Mouse (Mus musculus) thymus, postnatal 14 days (tissue): Measurements from ENCODE around the gene Fig4.

Experiments used
- DNase-seq: peaks from one replicate; pipeline ENCODE4 v3.0.0; 2021

Fig4 gene

DNA sequence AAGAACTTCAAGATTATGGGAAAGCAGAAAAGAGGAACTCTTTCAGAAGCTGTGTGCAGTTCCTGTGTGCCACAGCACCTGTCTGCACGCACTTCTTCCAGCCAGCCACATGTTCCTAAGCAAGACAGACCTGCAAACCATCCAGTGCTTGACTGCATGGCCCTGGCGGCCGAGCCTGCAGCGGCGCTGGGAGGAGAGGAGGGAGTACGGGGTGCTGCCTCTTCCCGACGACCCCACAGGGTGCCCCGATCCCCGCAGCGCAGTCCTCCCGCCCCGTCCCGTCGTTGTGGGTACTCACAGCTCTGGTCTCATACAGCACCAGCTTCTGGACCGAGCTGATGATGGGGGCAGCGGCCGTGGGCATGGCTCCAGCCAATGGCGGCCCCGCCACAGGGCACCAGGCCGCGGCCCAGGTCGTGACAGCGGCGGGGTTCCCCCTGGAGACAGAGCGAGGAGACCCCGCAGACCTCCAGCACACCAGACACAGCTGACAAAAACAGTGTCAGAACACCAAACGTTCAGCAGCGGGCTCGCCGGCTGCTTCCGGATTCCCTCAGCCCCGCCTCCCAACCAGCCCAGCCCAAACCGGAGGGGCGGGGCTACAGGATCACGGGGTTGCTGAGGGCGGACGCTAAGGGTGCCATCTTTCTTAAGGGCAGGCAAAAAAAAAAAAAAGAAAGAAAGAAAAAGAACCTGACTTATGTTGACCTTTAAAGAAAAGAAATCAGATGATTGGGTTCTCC is at the start of gene Fig4:
Gene Fig4, minus strand, starts transcription at position 572 of the 743 bp plus-strand sequence.
- peak; percentile 95 for DNase-seq

DNA sequence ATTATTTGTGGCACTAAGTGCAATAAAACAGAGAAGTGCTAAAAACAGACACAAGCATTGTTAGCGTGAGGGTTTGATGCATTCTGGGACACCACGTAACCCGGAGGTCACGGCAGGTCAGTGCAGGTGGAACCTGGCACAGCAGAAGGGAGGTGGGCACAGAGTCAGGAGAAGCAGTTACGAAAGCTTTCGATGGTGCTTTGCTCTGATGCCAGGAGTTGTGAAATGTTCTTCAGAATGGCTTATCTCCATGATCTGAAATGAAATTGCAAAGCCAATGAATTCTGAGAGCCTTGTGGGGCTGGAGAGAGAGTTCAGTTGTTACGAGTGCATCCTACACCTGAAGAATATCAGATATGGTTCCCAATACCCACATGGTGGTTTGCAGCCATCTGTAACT is 38.3 kb upstream of the Fig4 start:
- DNase-seq = no peak

DNA sequence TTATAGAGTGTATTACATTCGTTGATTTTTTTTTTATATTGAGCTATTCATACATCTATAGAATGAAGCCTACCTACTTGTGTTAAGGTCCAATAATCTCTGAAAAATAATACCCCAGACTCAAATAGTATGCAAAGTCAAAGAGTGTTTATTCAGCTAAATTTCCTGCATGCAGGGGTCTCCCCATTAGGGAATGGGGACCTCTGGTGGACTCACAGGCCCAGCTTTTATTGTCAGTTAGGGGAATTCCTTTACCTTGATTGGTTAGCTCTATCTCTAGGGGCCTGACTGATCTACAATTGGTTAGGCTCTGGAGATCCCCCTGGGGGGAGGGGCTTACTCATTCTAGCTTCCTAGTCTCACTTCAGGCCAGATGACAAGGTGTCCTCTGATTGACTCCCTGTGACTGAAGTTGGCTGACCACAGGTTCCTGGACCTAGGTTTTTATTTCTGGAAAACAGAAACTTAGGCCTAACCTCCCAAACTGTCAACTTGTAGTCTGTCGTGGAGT is 29.5 kb upstream of the Fig4 start:
- no peak for DNase-seq

DNA sequence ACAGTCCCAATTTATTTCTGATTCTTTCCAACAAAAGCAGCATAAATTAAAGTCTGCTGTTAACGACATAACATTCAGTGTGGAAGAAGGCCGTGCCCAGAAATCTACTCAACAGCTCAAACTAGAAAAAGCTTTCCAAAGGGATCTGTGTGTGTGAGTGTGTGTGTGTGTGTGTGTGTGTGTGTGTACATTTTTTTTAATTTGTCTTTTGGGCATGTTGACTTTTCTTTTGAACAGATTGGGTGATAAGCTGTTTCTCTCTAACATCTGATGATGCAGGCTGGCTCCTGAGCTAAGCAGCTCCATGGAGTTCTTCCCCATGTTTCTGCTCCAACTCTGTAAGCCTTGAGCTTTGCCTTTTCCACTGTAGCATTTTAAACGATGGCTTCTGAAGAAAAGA is 12.8 kb upstream of the Fig4 start:
- no peak for DNase-seq

DNA sequence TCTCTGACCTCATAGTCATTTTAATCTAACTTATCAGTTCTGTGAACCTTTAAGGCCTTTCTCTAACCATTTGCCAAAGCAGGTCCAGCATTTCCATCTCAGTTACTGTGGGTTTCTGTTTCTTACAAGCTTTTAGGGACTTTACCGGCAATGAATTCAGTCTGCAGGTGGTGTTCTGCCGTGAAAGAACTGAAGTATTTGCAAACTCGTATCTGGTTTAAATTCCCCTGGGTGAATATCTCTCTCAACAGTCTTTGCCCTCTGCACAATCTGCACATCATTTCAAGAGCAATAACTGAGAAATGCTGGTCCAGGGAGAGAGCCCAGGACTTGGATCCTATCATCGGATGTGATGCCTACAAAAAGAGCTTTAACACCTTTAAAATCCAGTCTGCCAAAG is 5.1 kb upstream of the Fig4 start:
- DNase-seq = no peak

DNA sequence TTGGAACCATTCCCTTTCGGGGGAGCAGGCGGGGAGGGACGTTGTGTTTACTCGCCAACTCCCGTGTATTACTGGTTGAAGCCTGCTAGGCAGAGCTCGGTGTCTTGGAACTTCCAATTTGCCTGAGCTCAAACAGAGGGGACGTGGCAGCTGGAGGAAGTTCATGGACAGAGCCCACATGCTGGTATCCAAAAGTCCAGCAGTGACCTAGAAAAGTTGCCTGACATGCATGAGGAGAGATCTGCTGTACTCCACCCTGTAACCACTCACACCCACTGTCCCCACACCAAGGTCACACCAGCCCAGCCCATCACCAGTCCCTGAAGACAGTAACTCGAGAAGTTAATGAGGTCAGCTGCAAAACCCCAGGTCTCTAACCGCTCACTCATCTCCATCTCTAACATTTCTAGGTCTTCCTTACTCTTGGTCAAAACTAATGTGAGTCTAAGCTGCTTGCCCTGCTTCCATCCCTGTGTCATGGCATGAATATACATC is 1.9 kb upstream of the Fig4 start:
- peak; percentile 11 for DNase-seq

DNA sequence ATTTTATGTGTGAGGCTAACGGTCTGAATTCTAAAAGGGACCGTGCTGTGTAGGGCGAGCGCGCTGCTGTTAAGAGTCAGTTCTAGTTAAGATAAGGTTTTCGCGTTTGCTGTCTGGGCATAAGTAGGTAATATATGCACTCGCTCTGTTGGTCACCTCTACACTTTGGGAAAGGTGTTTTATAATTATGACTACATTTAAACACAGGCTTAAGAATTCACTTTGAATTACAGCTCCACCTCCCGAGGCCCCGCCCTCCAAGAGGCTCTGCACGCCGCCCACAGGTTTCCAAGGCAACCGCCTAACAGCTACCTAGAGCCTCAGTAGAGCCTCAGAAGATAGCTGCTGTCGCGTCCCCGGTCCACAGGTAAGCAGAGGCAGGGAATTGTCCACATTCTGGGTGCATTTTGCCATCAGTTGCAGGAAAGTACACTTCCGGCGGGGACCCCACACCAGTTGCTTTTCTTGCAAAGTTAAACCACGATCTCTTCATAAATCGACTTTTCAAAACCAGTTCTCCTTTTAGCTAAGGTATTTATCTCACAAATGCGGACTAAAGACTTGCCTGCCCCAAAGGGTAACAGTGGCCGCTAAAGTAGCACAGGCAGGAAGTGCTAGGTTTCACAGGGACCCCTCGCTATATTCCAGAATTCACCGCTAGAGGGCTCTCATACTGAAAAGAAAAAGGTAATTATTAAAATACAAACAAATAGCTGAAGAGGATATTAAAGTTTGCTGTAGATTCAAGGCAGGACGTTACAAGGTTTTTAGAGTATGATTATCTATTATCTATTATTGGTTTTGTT is 782 bp upstream of the Fig4 start, which contains the start of gene Ak9:
Gene Ak9, plus strand, starts transcription at position 342 of the 806 bp plus-strand sequence.
- peak; percentile 92 for DNase-seq

DNA sequence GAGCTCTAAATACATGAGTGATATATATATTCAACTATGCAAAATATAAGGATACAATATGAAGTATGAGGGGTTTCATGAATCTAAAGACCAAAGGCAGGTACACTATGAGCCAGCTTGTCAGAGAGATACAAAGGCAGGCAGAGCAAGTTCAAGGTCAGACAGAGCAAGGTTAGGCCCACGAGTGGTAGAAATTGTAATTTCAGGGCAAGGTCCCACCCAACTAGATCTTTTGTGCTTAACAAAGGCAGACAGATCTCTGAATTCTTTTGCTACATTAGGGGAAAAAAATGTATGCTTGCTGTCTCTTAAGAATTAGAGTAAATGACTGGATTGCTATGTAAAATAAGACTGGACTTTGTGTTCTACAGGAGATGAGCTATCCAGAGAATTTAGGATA is 2.9 kb downstream of the Fig4 start:
- no peak for DNase-seq

DNA sequence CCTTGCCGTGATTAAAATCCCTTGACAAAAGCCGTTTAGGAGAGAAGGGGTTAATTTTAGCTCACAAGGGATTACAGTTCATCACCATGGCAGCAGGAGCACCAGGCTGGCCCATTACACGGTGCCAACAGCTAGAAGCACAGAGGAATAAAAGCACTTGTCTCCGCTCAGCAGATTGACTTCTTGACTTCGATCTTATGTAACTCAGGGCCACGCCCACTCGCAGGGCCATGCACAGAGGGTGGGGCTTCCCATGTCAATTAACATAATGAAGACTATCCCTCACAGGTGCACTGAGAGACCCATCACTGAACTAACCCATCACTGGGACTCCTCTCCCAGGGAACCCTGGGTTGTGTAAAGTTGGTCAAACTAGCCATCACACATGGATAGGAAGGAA is 7.9 kb downstream of the Fig4 start:
- DNase-seq = no peak

DNA sequence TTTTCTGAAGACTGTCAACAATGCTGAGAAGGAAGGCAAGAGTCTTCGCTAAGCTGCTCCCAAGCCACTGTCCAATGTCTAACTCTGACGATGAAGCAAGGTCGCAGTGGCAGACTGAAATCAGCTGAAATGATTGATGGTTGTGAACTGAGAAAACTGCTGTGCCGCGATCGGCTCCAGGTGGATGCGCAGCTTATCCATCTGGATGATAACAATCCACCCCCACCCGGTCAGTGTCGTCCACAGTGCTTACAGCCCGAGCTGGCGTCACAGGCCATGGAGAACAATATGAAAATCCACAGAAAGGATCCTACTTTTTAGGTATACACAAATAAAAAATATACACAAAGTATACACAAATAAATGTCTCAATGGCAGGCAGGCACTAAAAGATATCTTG is 8.3 kb downstream of the Fig4 start:
- no peak for DNase-seq

DNA sequence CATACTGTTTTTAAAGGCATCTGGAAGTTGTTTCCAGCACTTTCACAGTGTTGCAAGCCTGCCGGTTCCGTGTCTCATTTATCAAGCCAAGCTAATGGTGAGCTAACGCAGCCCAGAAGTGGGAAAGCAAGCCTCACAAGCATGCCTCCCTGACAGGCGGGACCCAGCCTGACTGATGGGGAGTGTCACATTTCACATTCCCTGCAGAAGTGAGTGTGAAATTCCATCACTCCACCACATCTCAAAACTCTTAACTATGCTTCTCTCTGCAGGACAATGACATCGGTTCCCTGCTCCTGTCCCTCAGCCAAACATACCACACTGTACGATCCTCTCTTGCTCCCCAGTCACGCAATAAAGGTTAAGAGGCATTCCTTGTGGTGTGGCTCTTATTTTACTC is 10.0 kb downstream of the Fig4 start:
- DNase-seq = no peak

DNA sequence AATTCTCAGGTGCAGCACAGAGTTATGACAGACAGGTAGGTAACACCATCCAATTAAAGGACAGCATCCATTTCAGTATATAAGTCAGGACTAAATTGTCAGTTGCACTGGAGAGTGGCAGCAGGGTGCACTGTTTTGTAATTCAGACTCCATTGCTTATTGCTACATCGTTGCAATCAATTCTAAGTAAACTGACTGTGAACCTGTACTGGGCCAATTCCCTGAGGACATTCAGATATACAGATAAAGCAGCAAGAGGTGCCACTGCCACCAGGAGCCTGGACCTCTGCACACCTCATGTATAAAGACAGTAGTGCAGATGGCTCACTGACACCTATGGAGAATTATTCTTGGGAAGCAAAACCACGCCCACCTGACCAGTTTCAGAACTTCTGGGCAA is 12.0 kb downstream of the Fig4 start:
- DNase-seq = no peak

DNA sequence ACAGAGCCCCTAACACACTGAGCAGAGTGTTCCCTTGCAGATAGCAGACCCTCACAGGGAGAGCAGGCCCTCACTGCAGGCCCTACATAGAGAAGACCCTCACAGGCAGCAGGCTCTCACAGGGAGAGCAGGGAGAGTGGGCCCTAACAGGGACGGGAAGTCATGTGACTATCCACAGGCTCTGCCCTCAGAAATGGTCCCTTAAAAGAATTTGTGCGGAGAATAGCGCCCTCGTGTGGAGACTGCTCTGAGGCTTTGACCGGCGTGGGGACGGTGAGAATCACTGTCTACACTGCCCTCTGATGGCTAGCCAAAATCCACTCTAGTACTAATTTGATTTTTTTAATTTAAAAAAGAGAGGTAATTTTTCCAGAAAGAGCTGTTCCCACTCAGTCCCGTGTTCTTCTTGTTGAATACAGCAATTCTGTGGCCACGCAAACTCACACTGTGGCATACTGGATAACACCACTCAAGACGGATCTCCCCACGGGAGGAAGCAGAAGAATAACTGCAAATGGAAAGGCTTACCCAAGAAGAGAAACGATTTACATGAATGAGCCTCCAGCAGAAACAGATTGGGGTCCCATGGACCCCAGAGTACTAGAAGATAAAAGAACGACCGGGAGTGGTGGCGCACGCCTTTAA is 14.2 kb downstream of the Fig4 start:
- peak; percentile 85 for DNase-seq

DNA sequence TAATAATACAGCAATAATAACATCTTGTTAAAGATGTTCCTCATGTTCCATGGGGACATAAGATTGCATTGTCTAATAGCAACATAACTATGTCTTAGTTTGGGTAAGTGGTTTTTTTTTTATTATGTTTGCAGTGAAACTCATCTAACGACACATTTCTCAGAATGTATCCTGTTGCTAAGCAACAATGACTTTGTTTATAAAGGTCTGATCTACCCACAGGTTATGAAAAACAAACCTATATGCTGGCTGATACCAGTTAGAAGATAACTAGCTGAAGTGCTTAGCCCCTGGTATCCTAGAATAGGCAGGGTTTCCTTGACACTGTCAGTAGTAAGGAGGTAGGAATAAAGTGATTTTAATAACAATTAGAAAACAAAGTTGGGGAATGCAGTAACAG is 15.0 kb downstream of the Fig4 start:
- no peak for DNase-seq

DNA sequence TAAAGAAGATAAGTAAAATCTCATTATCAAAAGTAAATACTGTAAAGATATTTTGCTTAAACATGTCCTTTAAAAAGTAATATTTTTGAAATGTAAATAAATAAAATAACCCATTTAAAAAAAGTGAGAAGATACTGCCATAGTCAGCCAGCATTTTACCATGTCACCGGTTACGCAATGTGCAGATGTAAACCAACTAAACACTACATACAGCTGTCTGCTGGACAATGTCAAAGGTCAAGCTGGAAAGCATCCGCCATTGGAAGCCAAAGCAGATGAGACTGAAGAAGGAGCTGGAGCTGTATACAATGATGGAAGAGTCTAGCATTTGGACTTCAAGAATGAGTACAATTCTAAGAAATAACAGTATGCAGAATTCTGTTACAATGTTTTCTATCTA is 15.4 kb downstream of the Fig4 start:
- DNase-seq = no peak

DNA sequence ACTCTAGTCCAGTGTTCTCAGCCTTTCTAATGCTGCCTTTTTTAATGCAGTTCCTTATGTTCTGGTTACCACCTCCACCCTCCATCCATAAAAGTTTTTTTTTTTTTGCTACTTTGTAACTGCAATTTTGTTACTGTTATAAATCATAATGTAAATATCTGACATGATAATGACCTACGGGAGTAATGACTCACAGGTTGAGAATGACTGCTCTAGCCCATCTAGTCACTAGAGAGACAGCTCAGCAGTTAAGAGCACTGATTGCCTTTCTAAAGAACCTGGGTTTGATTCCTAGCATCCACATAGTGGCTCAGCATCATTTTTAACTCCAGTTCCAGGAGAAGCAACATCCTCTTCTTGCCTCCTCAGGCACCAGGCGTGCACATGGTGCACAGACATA is 21.0 kb downstream of the Fig4 start:
- no peak for DNase-seq

DNA sequence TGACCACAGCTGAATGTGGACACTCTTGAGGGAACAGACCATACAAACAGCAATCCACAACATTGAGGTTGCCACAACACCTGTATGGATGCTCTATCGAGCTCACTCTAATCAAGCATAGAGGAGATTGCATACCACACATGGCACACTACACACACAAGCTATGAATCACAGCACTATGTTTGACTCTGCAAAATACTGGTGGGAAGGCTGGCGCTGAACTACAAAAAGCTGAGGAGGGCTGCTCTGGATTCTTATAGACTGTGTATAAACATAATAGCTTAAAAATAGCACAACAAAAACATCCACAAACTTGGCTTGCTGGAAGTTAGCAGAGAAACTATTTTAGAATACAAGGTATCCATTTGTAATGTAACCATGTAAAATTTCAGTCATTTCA is 22.3 kb downstream of the Fig4 start:
- DNase-seq = no peak

DNA sequence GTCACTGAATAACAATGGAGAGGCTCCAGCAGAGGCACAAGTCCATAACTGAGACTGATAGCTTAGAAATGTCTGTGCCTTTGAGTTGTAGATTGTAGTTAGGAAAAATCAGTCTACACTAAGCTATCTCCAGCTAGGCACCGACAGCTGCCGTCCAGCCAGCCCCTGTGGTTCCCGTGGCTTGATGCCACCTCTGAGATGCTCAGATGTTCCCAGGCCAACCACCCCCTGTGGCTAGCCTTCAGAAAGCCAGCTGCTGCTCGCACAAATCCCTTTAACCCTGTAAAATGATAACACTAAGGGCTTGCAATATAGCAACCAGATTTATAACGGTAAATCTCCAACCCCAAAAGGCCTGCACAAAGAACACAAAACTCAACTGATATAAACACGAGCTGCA is 22.9 kb downstream of the Fig4 start:
- DNase-seq = no peak

DNA sequence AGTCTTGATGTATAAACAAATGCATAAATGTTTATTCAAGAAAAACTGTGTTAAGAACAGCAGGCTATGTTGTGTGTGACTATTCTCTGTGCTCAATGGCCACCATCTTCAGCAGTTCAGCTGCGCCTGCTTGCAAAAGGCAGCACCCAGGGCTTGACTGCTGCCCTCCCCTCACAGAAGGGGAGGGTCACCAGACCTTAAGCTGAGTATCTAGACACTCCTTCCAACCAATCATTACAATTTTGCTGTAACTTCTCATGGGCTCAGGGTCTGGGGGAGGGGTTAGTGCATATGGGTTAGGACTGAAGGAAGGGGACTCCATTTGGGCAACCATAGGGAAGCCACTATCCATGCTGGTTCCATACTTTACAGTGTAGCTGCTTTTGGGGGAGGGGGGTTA is 24.3 kb downstream of the Fig4 start:
- DNase-seq = no peak

DNA sequence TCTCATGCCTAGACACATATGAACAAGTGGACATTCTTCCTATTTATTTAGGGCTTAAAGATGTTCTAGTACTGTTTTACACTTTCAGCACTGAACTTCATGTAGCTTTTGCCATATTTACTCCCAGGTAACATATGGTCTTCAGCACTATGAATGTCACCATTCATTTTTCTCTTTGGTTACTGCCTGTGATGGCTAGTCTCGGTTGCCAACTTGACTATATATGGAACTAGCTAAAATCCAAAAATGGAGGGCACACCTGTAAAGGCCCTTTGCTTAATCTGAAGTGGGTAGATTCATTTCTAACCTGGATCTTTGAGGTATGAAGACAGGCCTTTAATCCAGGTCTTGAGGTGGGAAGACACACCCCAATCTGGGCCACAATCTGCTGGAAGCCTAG is 28.2 kb downstream of the Fig4 start:
- no peak for DNase-seq

DNA sequence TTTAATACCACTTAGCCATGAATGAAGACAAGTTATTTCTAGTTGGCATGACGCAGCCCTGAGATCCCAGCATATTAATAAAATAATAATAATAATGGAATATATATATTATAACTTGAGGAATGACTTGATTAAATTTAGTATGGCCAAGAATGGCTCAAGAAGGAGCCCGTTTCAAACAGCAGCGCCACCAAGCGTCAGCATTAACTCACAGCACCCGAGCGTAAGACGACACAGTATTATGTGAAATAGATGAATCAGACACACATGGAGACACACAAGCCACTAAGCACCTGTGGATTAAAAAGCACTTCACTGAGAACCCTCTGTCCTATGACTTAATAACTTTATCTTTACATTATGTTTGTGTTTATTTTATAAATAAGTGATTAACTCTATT is 31.2 kb downstream of the Fig4 start:
- DNase-seq = no peak

DNA sequence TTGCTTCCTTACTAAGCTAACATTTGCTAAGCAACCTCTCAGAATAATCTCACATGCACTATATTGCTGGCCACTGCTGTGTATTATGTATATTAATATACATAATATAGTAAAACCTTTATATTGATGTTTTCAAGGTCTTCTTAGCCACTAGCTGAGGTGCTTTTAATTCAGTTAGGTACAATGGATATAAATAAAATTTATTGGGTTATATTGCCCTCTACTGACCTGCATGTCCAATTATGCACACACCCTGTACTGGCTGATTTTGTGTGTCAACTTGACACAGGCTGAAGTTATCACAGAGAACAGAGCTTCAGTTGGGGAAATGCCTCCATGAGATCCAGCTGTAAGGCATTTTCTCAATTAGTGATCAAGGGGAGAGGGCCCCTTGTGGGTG is 41.2 kb downstream of the Fig4 start:
- DNase-seq = no peak

DNA sequence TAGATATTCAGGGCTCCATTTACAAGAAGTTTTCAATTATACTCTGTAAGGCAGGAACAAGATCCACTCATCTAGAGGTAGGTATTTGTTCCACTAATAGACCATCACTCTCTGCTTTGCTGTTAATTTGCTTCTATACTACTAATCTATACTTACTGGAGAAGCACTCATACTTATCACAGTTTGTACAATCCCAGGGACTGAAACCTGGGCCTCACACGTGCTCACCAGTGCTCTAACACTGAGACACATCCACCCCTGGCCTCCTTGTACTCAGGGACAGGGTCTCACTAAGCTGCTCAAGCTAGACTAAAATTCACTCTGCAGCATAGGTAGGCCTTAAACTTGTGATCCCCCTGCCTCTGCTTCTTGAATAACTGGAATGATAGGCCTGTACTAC is 41.8 kb downstream of the Fig4 start:
- no peak for DNase-seq
